Mouse (Mus musculus) neural tube, postnatal 0 days (tissue): ENCODE measurements around the gene Slc15a5. TPM values are rescaled to one million over a fixed set of nuclear protein-coding genes. Genes with fewer than 3 reads are reported as not detected.

Experiments used
- polyA plus RNA-seq: library from polyadenylated mRNA; unstranded; fragments of >200 nt; fragmentation: Nextera tagmentation; extraction: Ambion mirVana; gene quantifications from 2 replicates; pipeline ENCODE4 v1.2.1, GENCODE M21; 2015

Slc15a5 gene
- 0.15 TPM in 1 of 2 replicates, not detected in the other for polyA plus RNA-seq

DNA sequence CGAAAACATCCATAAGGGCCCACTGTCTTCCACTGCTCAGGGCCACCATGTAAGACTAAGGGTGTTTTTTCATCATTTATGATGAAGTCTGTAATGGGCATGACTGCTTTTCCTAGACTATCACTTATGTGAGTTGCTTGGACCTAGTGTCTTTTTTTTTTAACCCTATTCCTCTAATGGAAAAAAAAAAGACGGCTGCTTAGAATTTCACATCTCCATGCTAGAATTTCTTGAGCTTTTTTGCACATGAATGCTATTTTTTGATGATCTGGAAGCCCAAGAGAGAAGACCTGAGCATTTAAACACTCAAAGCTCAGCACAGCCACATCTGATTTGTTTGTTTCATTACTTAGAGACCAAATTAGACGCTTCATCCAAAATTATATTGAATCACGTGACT lies at the start of gene Slc15a5:
Gene Slc15a5, minus strand, starts transcription at position 101 of the 400 bp plus-strand sequence.

Other genes with a start within 250 kb of the Slc15a5 start
- 161 and 188 TPM in 2 replicates for gene Mgst1, start 60.4 kb upstream of the Slc15a5 start, polyA plus RNA-seq